Mouse (Mus musculus): ENCODE results near the gene Gm21969. TPM values are rescaled to one million over a fixed set of nuclear protein-coding genes. Genes with fewer than 3 reads are reported as not detected.

Gm21969 gene
- polyA plus RNA-seq, 1 experiment: not detected

GRCm38 (mm10) chr4:139702914-139703313, 99.9 kb downstream of the Gm21969 start:
- WGBS: 46% methylated on average over 4 of the region's 4 CpGs
- no peak for DNase-seq
- TF ChIP-seq CTCF (IDR thresholded peaks at IDR 0.05; ENCODE audit: insufficient read depth, low read length) (no peak), POLR2A (IDR thresholded peaks at IDR 0.05; ENCODE audit: borderline replicate concordance, extremely low read depth, low read depth, low read length) (no peak)
- H3K4me3 ChIP-seq (replicated peaks; ENCODE audit: extremely low read depth, low read depth, low read length): no peak overlapping the region
- no peaks in the 10 kb centered on the region for H3K4me1 ChIP-seq (ENCODE audit: control insufficient read depth, insufficient read depth, low read length)

GRCm38 (mm10) chr4:139703468-139703867, 100.5 kb downstream of the Gm21969 start:
- 79% methylated on average over 11 of the region's 11 CpGs for WGBS
- DNase-seq: no peak
- Histone ChIP-seq H3K4me3 (replicated peaks; ENCODE audit: extremely low read depth, low read depth, low read length) (no peak overlapping the region), H3K4me1 (ENCODE audit: control insufficient read depth, insufficient read depth, low read length) (no peaks in the 10 kb centered on the region)
- TF ChIP-seq CTCF (IDR thresholded peaks at IDR 0.05; ENCODE audit: insufficient read depth, low read length): no peak
- TF ChIP-seq POLR2A (IDR thresholded peaks at IDR 0.05; ENCODE audit: borderline replicate concordance, extremely low read depth, low read depth, low read length): no peak

GRCm38 (mm10) chr4:139705986-139706385, 103.0 kb downstream of the Gm21969 start:
- no peak for TF ChIP-seq CTCF (IDR thresholded peaks at IDR 0.05; ENCODE audit: insufficient read depth, low read length)
- TF ChIP-seq POLR2A (IDR thresholded peaks at IDR 0.05; ENCODE audit: borderline replicate concordance, extremely low read depth, low read depth, low read length): no peak
- Histone ChIP-seq H3K4me1 (ENCODE audit: control insufficient read depth, insufficient read depth, low read length) (no peaks in the 10 kb centered on the region), H3K4me3 (replicated peaks; ENCODE audit: extremely low read depth, low read depth, low read length) (no peak overlapping the region)
- WGBS: 60% methylated on average over 5 of the region's 5 CpGs
- no peak for DNase-seq

GRCm38 (mm10) chr4:139710467-139711334, 107.7 kb downstream of the Gm21969 start:
- DNase-seq: no peak
- TF ChIP-seq POLR2A (IDR thresholded peaks at IDR 0.05; ENCODE audit: borderline replicate concordance, extremely low read depth, low read depth, low read length): no peak
- WGBS: 49% methylated on average over 25 of the region's 25 CpGs
- no peaks in the 10 kb centered on the region for H3K4me1 ChIP-seq (ENCODE audit: control insufficient read depth, insufficient read depth, low read length)
- H3K4me3 ChIP-seq (replicated peaks; ENCODE audit: extremely low read depth, low read depth, low read length): no peak overlapping the region

Other genes with a start within 250 kb of the Gm21969 start
- 7.4 and 9.5 TPM in 2 replicates for gene Iffo2, start 72.6 kb upstream of the Gm21969 start, polyA plus RNA-seq (2012; rRNA removed)
- 42.9 and 44.5 TPM in 2 replicates for gene Aldh4a1, start 19.7 kb downstream of the Gm21969 start, polyA plus RNA-seq (2012; rRNA removed)
- 0.05 and 0.09 TPM in 2 replicates for gene Tas1r2, start 50.4 kb downstream of the Gm21969 start, polyA plus RNA-seq (2012; rRNA removed)
- gene Pax7, start 230.3 kb downstream of the Gm21969 start, polyA plus RNA-seq (2012; rRNA removed): 0.06 and 0.18 TPM in 2 replicates